Mouse (Mus musculus): ENCODE measurements around the gene Gm20379.

Gene Gm20379

DNA sequence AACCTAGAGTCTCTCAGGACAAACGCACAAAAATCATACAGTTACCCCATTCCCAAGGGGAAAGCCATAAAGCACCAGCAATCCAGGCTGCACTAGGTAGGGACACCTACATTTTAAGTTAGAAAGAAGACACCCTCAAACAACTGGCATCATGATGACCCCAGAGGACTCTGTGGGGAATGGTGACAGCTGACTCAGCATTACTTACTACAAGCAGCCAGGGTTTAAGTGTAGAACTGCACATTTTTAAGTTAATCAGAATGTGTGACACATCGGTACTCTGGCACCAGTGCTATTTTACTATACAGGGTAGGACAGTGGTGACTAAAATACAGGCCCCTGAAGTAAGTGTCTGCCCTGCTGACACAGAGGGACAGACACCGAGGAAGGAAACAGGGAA, 24.8 kb downstream of the Gm20379 start:
- in situ Hi-C loops (cut with MboI; ENCODE audit: low pct_unique_long_range_greater_than_20kb in 1 of 2, low sequenced_read_pairs in 2 of 2, unreplicated experiment in 1 of 2) = no loop called here

DNA sequence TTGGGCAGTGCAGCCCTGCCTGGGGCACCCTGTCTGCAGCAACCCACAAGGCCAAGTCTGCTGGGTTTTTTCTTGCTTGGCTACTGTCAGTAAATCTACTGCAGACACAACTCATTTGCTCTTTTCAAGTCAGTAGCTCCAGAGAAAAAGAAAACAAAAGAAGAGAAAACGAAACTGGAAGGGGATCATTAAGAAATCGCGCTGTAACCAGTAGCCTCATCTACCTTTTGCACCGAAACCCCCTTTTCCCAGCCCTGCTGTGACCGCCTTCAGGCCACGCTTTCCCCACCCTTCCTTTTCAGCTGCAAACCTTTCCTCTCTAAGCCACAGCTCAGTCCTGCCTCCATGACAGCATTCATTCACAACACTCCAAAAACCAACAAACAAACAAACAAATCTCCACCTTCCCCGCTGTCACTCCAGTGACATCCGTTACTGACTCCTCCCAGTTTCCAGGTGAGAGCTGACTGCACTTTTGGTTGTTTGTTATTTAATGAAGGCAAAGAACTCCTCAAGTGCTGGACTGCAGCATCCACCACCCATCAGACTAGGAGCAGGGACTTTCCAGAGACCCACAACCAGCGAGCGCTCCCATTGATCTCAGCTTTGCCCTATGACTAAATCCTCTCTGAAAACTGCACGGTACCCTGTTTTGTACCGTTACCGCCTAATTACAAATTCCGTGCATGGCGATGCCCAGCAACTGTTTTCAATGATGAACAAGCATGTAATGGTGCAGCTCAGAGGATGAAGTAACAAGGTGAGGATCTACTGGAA, 26.5 kb downstream of the Gm20379 start:
- in situ Hi-C loops (cut with MboI; ENCODE audit: low pct_unique_long_range_greater_than_20kb in 1 of 2, low sequenced_read_pairs in 2 of 2, unreplicated experiment in 1 of 2) = no loop called here

DNA sequence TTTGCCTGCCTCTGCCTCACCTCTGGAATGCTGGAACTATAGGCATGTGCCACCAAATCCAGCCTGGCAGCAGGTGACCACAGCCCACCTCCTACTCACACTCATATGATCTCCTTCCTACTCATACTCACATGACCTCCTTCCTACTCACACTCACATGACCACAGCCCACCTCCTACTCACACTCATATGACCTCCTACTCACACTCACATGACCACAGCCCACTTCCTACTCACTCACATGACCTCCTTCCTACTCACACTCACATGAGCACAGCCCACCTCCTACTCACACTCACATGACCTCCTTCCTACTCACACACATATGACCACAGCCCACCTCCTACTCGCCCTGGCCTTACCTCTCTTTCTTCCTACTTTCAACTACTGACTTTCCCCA, 31.1 kb downstream of the Gm20379 start:
- in situ Hi-C loops (cut with MboI; ENCODE audit: low pct_unique_long_range_greater_than_20kb in 1 of 2, low sequenced_read_pairs in 2 of 2, unreplicated experiment in 1 of 2) = no loop called here

DNA sequence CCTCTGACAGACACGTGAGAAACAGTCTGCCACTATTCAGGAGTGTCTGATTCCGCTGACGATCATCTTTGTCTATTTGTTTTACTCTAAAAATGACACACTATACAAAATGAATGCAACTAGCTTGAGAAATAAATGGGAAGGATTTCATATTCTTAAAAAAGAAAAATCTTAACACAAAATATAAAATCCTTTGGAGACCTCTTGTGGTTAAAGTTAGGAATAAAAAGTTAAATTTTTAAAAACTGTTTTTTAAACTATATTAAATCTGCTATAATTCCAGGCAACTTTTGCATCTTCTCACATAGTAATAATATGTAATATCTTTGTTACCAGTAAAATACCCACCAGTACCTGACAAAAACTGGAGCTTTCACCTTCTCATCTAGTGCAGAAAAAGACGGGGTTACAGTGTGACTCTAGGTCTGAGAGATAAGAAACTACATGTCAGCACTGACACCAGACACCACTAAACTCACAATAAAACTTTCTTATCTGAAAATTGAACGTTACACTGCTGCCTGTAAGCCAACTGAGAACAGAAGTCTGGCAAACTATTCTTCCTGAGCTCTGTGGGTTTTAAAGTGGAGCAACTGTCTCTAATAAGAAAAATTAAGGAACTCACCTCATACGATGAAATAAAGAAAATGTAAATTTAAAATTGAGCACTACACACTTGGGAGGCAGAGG, 32.1 kb downstream of the Gm20379 start:
- in situ Hi-C loops (cut with MboI; ENCODE audit: low pct_unique_long_range_greater_than_20kb in 1 of 2, low sequenced_read_pairs in 2 of 2, unreplicated experiment in 1 of 2) = no loop called here

DNA sequence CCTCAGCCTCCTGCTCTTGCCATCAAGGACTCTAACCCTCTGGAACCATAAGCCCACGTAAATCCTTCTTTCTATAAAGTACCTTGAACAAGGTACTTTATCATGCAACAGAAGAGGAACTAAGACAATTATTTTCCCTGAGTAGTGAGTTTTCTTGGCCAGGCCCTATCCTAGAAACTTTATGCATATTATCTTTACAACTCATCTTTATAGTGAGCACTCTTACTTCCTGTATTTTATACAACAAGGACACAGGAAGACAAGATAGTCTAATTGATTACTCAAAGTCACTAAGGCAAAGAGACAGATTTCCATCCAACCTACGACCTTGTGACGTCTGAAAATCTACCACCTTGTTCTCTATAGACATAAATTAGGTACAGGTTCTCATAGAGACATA, 34.0 kb downstream of the Gm20379 start:
- in situ Hi-C loops (cut with MboI; ENCODE audit: low pct_unique_long_range_greater_than_20kb in 1 of 2, low sequenced_read_pairs in 2 of 2, unreplicated experiment in 1 of 2) = no loop called here

DNA sequence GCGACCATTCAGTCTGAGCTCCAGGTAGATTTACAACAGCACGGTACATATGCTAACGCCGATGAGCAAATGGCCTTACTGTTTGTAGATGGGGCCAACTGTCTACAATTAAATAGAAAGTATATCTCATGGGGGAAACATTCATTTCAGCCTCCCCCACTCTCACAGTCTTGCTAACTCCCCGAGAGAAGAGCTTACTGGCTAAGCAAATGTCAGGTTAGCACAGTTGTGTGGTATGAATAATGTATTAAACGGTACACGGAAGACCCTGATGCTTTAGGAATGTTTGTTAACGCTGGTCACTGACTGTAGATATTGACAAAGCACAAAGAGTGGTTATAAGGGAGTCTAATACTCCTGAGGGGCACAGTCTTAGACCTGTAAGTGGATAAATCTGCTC, 38.3 kb downstream of the Gm20379 start:
- in situ Hi-C loops (cut with MboI; ENCODE audit: low pct_unique_long_range_greater_than_20kb in 1 of 2, low sequenced_read_pairs in 2 of 2, unreplicated experiment in 1 of 2) = no loop called here

DNA sequence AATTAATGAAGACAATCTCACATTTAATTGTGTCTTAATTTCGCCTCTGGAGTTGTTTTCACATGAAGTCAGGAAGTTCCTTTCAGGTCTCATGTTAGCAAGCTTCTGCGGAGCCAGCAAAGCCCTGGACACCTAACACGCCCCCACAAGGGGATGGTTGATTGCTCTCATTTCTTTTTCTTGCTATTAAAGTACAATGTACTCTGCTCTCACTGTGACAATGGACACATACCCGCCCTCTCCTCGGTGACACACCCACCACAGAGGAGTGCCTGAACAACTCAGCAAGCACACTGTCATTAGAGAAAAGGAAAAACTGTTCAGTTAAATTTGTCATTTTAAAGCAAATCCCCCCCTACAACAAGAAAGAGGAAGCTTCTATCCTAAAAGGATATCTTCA, 40.6 kb downstream of the Gm20379 start:
- in situ Hi-C loops (cut with MboI; ENCODE audit: low pct_unique_long_range_greater_than_20kb in 1 of 2, low sequenced_read_pairs in 2 of 2, unreplicated experiment in 1 of 2) = no loop called here

DNA sequence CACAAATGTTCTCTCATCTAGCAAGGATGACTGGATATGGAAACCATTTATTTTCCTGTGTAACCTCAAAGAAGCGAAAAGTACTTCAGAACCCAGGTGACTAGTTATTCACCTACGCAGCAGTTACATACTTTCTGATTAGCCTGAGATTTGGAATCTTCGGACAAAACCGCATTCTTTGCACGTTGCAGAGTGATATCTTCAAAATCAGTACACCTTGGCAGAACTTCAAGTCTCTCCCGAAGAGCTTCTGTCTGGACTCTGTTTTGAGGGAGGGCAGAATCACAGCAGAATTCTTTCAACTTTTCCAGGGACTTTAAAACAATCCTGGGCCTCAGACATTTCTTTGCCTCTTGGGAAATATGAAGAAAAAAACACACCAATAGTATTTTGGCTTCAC, 45.3 kb downstream of the Gm20379 start:
- in situ Hi-C loops (cut with MboI; ENCODE audit: low pct_unique_long_range_greater_than_20kb in 1 of 2, low sequenced_read_pairs in 2 of 2, unreplicated experiment in 1 of 2) = no loop called here

DNA sequence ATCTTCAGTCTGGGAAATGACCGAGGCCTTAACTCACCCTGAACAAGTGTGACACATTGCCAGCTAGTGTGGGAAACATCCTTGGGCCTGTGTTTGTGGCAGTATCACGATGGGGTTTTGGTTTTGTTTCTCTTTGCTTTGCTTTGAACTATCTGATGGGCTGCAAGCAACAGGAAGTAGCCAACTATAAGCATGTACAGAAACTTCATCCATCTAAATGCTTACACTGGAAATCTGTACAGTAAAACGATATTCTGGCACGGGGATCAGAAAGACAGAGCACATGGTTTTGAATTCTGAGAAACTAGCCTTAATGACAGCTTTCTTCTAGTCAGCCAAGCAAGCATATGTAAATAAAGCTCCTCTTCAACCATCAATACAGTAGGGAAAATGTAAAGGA, 48.2 kb downstream of the Gm20379 start:
- in situ Hi-C loops (cut with MboI; ENCODE audit: low pct_unique_long_range_greater_than_20kb in 1 of 2, low sequenced_read_pairs in 2 of 2, unreplicated experiment in 1 of 2) = no loop called here

DNA sequence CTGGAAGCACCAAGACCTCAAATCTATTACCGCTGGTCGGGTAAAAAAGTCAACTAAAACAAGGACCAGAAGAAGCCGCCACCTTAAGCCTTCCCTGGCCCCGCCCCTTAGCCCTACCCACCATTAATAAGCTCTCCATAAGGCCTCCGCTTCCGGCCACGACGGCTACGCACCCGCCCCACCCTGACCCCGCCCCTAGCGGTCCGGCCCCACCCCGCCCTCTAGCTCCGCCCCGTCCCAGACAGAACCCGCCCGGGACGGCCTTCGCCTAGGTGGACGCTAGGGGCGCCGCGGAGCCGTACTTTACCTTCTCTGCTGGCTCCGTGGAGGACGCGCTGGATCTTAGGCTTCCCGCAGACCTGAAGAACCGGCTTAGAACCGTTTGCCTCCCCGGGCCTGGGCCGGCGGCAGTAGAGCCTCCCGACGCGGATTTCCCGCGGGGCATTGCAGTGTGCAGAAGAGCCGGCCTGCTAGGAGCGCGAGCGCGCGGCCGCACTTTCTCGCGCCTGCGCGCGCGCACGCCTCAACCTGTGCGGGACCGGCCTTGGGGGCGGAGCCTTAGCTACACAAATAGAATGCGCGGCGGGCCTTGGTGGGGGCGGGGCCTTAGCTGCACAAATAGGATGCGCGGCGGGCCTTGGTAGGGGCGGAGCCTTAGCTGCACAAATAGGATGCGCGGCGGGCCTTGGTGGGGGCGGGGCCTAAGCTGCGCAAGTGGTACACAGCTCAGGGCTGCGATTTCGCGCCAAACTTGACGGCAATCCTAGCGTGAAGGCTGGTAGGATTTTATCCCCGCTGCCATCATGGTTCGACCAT, 48.9 kb downstream of the Gm20379 start, which contains the start of the genes Dhfr and Msh3:
Gene Dhfr (plus strand): TSS at position 271 of the 816 bp plus-strand sequence.
Gene Msh3 (minus strand): TSS at position 548 of the 816 bp plus-strand sequence.
- in situ Hi-C loops (cut with MboI; ENCODE audit: low pct_unique_long_range_greater_than_20kb in 1 of 2, low sequenced_read_pairs in 2 of 2, unreplicated experiment in 1 of 2) = no loop called here

DNA sequence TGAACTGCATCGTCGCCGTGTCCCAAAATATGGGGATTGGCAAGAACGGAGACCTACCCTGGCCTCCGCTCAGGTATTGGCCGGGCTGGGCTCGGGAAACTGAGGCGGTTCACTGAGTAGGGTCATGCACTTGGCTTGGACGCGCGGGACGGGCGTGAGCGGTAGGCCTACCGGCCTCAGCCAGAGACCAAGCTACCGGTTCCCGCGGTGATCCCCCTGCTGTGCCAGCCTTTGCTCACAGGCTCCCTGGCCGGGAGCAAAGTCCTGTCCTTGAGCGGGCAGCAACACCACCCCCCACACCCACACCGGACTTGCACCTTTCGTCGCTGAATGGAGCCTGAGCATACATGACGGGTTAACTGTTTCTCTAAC, 49.5 kb downstream of the Gm20379 start:
- in situ Hi-C loops (cut with MboI; ENCODE audit: low pct_unique_long_range_greater_than_20kb in 1 of 2, low sequenced_read_pairs in 2 of 2, unreplicated experiment in 1 of 2) = no loop called here

DNA sequence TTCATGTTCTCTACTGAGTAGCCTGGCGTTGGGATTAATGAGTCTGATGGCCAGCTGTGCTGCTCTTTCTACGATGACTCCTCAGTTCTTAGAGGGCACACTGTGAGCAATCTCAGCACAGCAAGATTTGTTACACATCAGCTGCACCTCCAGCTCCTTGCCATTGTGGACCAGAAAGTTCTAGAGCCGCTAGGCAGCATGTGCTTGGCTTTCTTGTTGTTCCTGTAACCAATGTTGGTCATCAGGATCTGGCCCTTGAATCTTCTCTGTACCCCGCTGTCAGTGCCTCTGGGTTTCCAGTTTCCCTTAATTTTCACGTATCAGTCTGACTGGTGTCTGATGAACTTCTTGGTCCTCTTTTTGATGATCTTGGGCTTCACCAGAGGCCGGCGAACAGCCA, 50.6 kb downstream of the Gm20379 start:
- in situ Hi-C loops (cut with MboI; ENCODE audit: low pct_unique_long_range_greater_than_20kb in 1 of 2, low sequenced_read_pairs in 2 of 2, unreplicated experiment in 1 of 2) = no loop called here

Data from mouse embryonic stem cell (cell line).